Mouse (Mus musculus): ENCODE measurements at regions not wholly inside any gene's neighbourhood (a gene's known extent, or its start where the extent isn't known, plus 50 kb on each side); places are given as distances from the start of the nearest gene placed in this dataset.

GRCm38 (mm10) chr14:76217178-76217500 is 106.4 kb downstream of the Nufip1 start:
- no peak for TF ChIP-seq POLR2A (IDR thresholded peaks at IDR 0.05; ENCODE audit: low read depth, low read length)
- no peak for TF ChIP-seq CTCF (IDR thresholded peaks at IDR 0.05; ENCODE audit: extremely low read depth, insufficient read depth, insufficient read length, insufficient replicate concordance)
